Mouse (Mus musculus): Measurements from ENCODE around the gene Rps6kb1. TPM values are rescaled to one million over a fixed set of nuclear protein-coding genes. Genes with fewer than 3 reads are reported as not detected.
"Not testable (repeated sequence)": the region's sequence is repeated elsewhere in the genome, so short reads cannot be mapped to it uniquely, and the experiment has no call there.

Gene Rps6kb1
- polyA plus RNA-seq, 1 experiment from 2014 or later = 57.8 TPM

GRCm38 (mm10) chr11:86472771-86473171 is 71.8 kb downstream of the Rps6kb1 start:
- H3K4me1 ChIP-seq (replicated peaks; ENCODE audit: control insufficient read depth, insufficient read depth, low read length) = no peaks in the 10 kb centered on the region
- no peaks in the 10 kb centered on the region for H3K27me3 ChIP-seq (ENCODE audit: control insufficient read depth, insufficient read depth, low read length)
- no peaks in the 10 kb centered on the region for H3K36me3 ChIP-seq (ENCODE audit: control insufficient read depth, insufficient read depth, low read length)
- H3K9me3 ChIP-seq (ENCODE audit: control insufficient read depth, low read length) = no peaks in the 10 kb centered on the region
- ATAC-seq (ENCODE audit: low FRiP score) (no peak), DNase-seq (ENCODE audit: low spot score) (no peak)
- H3K4me2 ChIP-seq (replicated peaks; ENCODE audit: low read depth, low read length) = no peak overlapping the region
- no peak overlapping the region for H3K27ac ChIP-seq (ENCODE audit: low read depth, low read length)
- no peak overlapping the region for H3K9ac ChIP-seq (ENCODE audit: low read depth, low read length)
- WGBS = 48% methylated on average over 7 of the region's 7 CpGs
- H3K4me3 ChIP-seq (ENCODE audit: low read depth, low read length) = no peak overlapping the region

DNA sequence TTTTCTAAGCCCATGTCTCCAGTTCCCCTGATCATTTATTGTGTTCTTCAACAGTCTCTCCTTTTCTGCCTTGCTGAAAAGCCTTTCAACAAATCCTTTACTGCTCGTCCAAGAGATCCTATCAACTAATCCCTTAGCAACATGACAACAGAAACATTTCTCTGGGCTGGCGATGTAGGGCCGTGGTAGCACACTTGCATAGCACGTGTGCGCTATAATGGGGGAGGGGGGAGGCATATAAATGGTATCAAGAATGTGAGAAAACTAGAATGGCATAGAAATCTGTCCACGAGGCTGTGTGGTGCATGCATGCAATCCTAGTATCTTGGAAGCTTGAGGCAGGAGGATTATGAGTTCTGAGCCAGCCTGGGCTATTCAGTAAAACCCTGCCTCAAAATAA is 72.8 kb downstream of the Rps6kb1 start:
- 86% methylated on average over 6 of the region's 6 CpGs for WGBS
- no peaks in the 10 kb centered on the region for H3K4me1 ChIP-seq (replicated peaks; ENCODE audit: control insufficient read depth, insufficient read depth, low read length)
- DNase-seq (ENCODE audit: low spot score) = no peak
- no peaks in the 10 kb centered on the region for H3K27me3 ChIP-seq (ENCODE audit: control insufficient read depth, insufficient read depth, low read length)
- no peaks in the 10 kb centered on the region for H3K9me3 ChIP-seq (ENCODE audit: control insufficient read depth, low read length)
- H3K27ac ChIP-seq (ENCODE audit: low read depth, low read length) = no peak overlapping the region
- H3K4me2 ChIP-seq (replicated peaks; ENCODE audit: low read depth, low read length) = no peak overlapping the region
- no peak overlapping the region for H3K9ac ChIP-seq (ENCODE audit: low read depth, low read length)
- no peak for ATAC-seq (ENCODE audit: low FRiP score)
- no peak overlapping the region for H3K4me3 ChIP-seq (ENCODE audit: low read depth, low read length)
- no peaks in the 10 kb centered on the region for H3K36me3 ChIP-seq (ENCODE audit: control insufficient read depth, insufficient read depth, low read length)

DNA sequence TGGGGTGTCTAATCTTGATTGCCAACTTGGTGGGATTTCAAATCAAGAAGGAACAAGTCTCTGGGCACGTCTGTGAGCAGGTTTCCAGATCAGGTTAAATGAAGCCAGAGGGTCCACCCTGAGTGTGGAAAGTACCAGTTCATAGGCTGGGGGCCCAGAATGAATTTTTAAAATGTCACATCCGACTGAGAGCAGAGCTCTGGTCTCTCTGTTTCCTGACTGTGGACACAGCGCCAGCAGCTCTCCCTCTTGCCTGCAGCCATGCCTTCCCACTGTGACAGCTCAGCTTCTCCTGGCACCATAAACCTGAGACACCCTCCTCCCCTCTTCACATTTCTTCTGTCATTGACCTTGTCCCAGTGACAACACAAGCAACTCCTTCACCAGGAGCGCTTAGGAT is 75.6 kb downstream of the Rps6kb1 start:
- Histone ChIP-seq H3K9me3 (ENCODE audit: control insufficient read depth, low read length) (no peaks in the 10 kb centered on the region), H3K4me1 (replicated peaks; ENCODE audit: control insufficient read depth, insufficient read depth, low read length) (no peaks in the 10 kb centered on the region), H3K27ac (ENCODE audit: low read depth, low read length) (no peak overlapping the region), H3K27me3 (ENCODE audit: control insufficient read depth, insufficient read depth, low read length) (no peaks in the 10 kb centered on the region), H3K4me2 (replicated peaks; ENCODE audit: low read depth, low read length) (no peak overlapping the region), H3K36me3 (ENCODE audit: control insufficient read depth, insufficient read depth, low read length) (no peaks in the 10 kb centered on the region), H3K9ac (ENCODE audit: low read depth, low read length) (no peak overlapping the region), H3K4me3 (ENCODE audit: low read depth, low read length) (no peak overlapping the region)
- ATAC-seq (ENCODE audit: low FRiP score) = no peak
- 75% methylated on average over 4 of the region's 4 CpGs for WGBS
- no peak for DNase-seq (ENCODE audit: low spot score)

DNA sequence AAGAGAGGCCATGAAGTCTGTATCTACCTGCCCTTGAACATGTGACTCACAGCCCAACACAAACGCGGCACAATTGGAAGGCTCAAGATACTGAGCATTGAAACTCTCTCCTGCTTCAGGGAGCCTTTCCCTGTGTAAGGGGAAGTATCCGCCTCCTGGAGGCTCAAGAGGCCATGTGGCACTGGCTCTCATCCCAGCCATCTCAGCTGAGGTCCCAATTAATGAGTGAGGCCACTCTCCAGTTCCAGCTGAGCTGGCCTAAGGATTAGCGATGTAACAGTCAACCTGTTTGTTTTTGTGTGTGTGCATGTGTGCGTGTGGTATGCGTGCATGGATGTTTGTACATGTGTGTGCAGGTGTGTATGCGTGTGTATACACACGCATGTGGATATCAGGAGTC is 76.3 kb downstream of the Rps6kb1 start:
- Histone ChIP-seq H3K27me3 (ENCODE audit: control insufficient read depth, insufficient read depth, low read length) (no peaks in the 10 kb centered on the region), H3K4me3 (ENCODE audit: low read depth, low read length) (no peak overlapping the region), H3K27ac (ENCODE audit: low read depth, low read length) (no peak overlapping the region), H3K9me3 (ENCODE audit: control insufficient read depth, low read length) (no peaks in the 10 kb centered on the region), H3K9ac (ENCODE audit: low read depth, low read length) (no peak overlapping the region), H3K36me3 (ENCODE audit: control insufficient read depth, insufficient read depth, low read length) (no peaks in the 10 kb centered on the region), H3K4me1 (replicated peaks; ENCODE audit: control insufficient read depth, insufficient read depth, low read length) (no peaks in the 10 kb centered on the region), H3K4me2 (replicated peaks; ENCODE audit: low read depth, low read length) (no peak overlapping the region)
- DNase-seq (ENCODE audit: low spot score) (no peak), ATAC-seq (ENCODE audit: low FRiP score) (no peak)
- 87% methylated on average over 8 of the region's 8 CpGs for WGBS

DNA sequence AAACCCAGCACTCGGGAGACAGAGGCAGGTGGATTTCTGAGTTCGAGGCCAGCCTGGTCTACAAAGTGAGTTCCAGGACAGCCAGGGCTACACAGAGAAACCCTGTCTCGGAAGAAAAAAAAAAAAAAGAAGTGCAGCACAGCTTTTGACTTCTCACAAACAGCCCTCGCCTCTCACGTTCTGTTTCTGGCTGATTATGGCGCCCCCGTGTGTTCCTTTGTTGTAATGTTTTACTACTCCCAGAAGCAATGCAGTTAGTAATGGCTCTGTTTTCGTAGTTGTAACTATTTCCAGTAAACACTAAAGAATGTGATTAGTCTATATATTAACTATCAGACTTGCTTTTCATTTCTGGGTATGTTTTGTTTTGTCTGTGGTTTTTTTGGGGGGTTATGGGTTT is 80.3 kb downstream of the Rps6kb1 start:
- 21% methylated on average over 8 of the region's 8 CpGs for WGBS
- not testable (repeated sequence) for H3K9me3 ChIP-seq (ENCODE audit: control insufficient read depth, low read length); H3K36me3 ChIP-seq (ENCODE audit: control insufficient read depth, insufficient read depth, low read length); H3K9ac ChIP-seq (ENCODE audit: low read depth, low read length); H3K27ac ChIP-seq (ENCODE audit: low read depth, low read length); ATAC-seq (ENCODE audit: low FRiP score); H3K4me3 ChIP-seq (ENCODE audit: low read depth, low read length); H3K4me2 ChIP-seq (replicated peaks; ENCODE audit: low read depth, low read length); H3K4me1 ChIP-seq (replicated peaks; ENCODE audit: control insufficient read depth, insufficient read depth, low read length); H3K27me3 ChIP-seq (ENCODE audit: control insufficient read depth, insufficient read depth, low read length)
- DNase-seq (ENCODE audit: low spot score) = peak; percentile 87

DNA sequence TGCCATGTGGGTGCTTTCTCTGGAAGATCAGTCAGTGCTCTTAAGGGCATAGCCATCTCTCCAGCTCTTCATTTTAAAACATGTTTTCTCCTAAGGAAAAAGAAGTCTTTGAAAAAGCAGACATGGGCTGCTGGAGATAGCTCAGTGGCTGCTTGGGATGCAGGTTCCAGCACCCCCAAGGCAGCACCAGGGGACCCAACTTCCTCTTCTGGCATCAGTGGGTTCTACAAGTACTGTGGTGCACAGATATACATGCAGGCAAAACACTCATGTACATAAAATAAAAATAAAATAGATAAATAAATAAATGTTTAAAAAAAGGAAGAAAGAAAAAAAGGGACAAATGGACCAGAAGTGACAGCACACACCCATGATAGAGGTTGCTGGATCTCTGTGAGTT is 82.0 kb downstream of the Rps6kb1 start:
- DNase-seq (ENCODE audit: low spot score) (no peak), ATAC-seq (ENCODE audit: low FRiP score) (no peak)
- Histone ChIP-seq H3K27ac (ENCODE audit: low read depth, low read length) (no peak overlapping the region), H3K36me3 (ENCODE audit: control insufficient read depth, insufficient read depth, low read length) (no peaks in the 10 kb centered on the region), H3K27me3 (ENCODE audit: control insufficient read depth, insufficient read depth, low read length) (no peaks in the 10 kb centered on the region), H3K4me3 (ENCODE audit: low read depth, low read length) (no peak overlapping the region), H3K4me1 (replicated peaks; ENCODE audit: control insufficient read depth, insufficient read depth, low read length) (no peaks in the 10 kb centered on the region), H3K9ac (ENCODE audit: low read depth, low read length) (no peak overlapping the region), H3K4me2 (replicated peaks; ENCODE audit: low read depth, low read length) (no peak overlapping the region), H3K9me3 (ENCODE audit: control insufficient read depth, low read length) (no peaks in the 10 kb centered on the region)

GRCm38 (mm10) chr11:86458866-86459265 is 85.7 kb downstream of the Rps6kb1 start:
- Histone ChIP-seq H3K27ac (ENCODE audit: low read depth, low read length) (no peak overlapping the region), H3K9me3 (ENCODE audit: control insufficient read depth, low read length) (no peaks in the 10 kb centered on the region), H3K27me3 (ENCODE audit: control insufficient read depth, insufficient read depth, low read length) (no peaks in the 10 kb centered on the region), H3K4me2 (replicated peaks; ENCODE audit: low read depth, low read length) (no peak overlapping the region), H3K4me3 (ENCODE audit: low read depth, low read length) (no peak overlapping the region), H3K36me3 (ENCODE audit: control insufficient read depth, insufficient read depth, low read length) (no peaks in the 10 kb centered on the region), H3K4me1 (replicated peaks; ENCODE audit: control insufficient read depth, insufficient read depth, low read length) (no peaks in the 10 kb centered on the region), H3K9ac (ENCODE audit: low read depth, low read length) (no peak overlapping the region)
- ATAC-seq (ENCODE audit: low FRiP score) (no peak), DNase-seq (ENCODE audit: low spot score) (no peak)
- 92% methylated on average over 6 of the region's 6 CpGs for WGBS

DNA sequence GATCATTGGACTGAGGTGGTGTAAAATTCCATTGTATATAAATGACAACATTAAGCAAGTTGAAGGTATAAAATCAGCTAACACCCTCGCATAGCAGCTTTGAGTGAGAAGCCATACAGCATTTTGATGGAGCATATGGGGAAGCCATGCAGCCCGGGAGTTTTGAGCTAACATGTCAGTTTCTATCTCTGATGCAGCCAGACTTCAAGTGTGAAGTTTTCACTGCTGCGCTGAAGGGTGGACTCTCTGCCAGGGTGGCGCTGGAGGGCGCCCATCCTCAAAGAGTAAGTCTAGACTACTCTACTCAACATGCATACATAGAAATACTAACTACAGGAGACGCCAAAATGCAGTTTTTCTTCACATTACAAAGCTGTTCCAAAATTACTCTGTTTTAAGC is 87.1 kb downstream of the Rps6kb1 start:
- Histone ChIP-seq H3K4me2 (replicated peaks; ENCODE audit: low read depth, low read length) (no peak overlapping the region), H3K4me3 (ENCODE audit: low read depth, low read length) (no peak overlapping the region), H3K27ac (ENCODE audit: low read depth, low read length) (no peak overlapping the region), H3K4me1 (replicated peaks; ENCODE audit: control insufficient read depth, insufficient read depth, low read length) (no peaks in the 10 kb centered on the region), H3K36me3 (ENCODE audit: control insufficient read depth, insufficient read depth, low read length) (no peaks in the 10 kb centered on the region), H3K9me3 (ENCODE audit: control insufficient read depth, low read length) (no peaks in the 10 kb centered on the region), H3K27me3 (ENCODE audit: control insufficient read depth, insufficient read depth, low read length) (no peaks in the 10 kb centered on the region), H3K9ac (ENCODE audit: low read depth, low read length) (no peak overlapping the region)
- no peak for ATAC-seq (ENCODE audit: low FRiP score)
- WGBS = 85% methylated on average over 6 of the region's 6 CpGs
- no peak for DNase-seq (ENCODE audit: low spot score)

DNA sequence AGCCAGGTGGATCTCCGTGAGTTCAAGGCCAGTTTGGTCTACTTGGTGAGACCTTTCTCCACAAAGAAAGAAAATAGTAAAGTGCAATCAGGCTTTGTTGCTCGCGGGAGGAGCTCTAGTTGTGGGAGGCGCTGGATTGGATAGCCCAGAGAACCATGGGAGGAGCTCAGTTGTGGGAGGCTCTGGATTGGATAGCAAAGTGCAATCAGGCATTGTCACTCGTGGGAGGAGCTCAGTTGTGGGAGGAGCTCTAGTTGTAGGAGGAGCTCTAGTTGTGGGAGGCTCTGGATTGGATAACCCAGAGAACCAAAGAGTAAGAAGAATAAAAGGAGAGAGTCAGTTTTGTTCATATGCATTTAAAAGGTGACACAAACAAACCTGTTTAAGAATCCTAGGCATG is 90.6 kb downstream of the Rps6kb1 start:
- no peak for DNase-seq (ENCODE audit: low spot score)
- H3K9me3 ChIP-seq (ENCODE audit: control insufficient read depth, low read length) = no peaks in the 10 kb centered on the region
- no peak overlapping the region for H3K4me3 ChIP-seq (ENCODE audit: low read depth, low read length)
- no peaks in the 10 kb centered on the region for H3K4me1 ChIP-seq (replicated peaks; ENCODE audit: control insufficient read depth, insufficient read depth, low read length)
- H3K9ac ChIP-seq (ENCODE audit: low read depth, low read length) = no peak overlapping the region
- WGBS = 94% methylated on average over 5 of the region's 5 CpGs
- H3K27me3 ChIP-seq (ENCODE audit: control insufficient read depth, insufficient read depth, low read length) = no peaks in the 10 kb centered on the region
- no peak overlapping the region for H3K27ac ChIP-seq (ENCODE audit: low read depth, low read length)
- ATAC-seq (ENCODE audit: low FRiP score) = no peak
- no peak overlapping the region for H3K4me2 ChIP-seq (replicated peaks; ENCODE audit: low read depth, low read length)
- no peaks in the 10 kb centered on the region for H3K36me3 ChIP-seq (ENCODE audit: control insufficient read depth, insufficient read depth, low read length)

Measured in hindbrain, embryonic 11.5 days (tissue).